Mouse (Mus musculus): Measurements from ENCODE around the gene Ddx51.
A peak's percentile ranks its signal among the peaks of the same experiment; 100 is the strongest.

Gene Ddx51

GRCm38 (mm10) chr5:110659682-110660081 lies 6.4 kb downstream of the Ddx51 start:
- DNase-seq (ENCODE audit: low spot score in 2 of 2): no peak

- peak; percentile 26 to 32 for DNase-seq (ENCODE audit: low spot score in 2 of 2)
Observed at GRCm38 (mm10) chr5:110664041-110664440, 10.8 kb downstream of the Ddx51 start.

- no peak for DNase-seq (ENCODE audit: low spot score in 2 of 2)
Observed at GRCm38 (mm10) chr5:110664750-110665269, 11.6 kb downstream of the Ddx51 start.

GRCm38 (mm10) chr5:110665486-110666121 lies 12.4 kb downstream of the Ddx51 start:
- DNase-seq (ENCODE audit: low spot score in 2 of 2): no peak

GRCm38 (mm10) chr5:110682041-110682440 lies 28.8 kb downstream of the Ddx51 start:
- DNase-seq (ENCODE audit: low spot score in 2 of 2): no peak

- DNase-seq (ENCODE audit: low spot score in 2 of 2): no peak
Observed at GRCm38 (mm10) chr5:110698617-110699016, 45.4 kb downstream of the Ddx51 start.

GRCm38 (mm10) chr5:110704004-110704403 lies 50.8 kb downstream of the Ddx51 start:
- no peak for DNase-seq (ENCODE audit: low spot score in 2 of 2)

- no peak for DNase-seq (ENCODE audit: low spot score in 2 of 2)
Observed at GRCm38 (mm10) chr5:110709256-110709655, 56.0 kb downstream of the Ddx51 start.

Measured in heart, adult 9 months (tissue).